Mouse (Mus musculus) MEL (cell line): Measurements from ENCODE around the gene Acaca. TPM values are rescaled to one million over a fixed set of nuclear protein-coding genes. Genes with fewer than 3 reads are reported as not detected.

ENCODE experiments used
- DNase-seq: peaks from one replicate; pipeline ENCODE4 v3.0.0; 2011; ENCODE audit warnings: low read depth, low spot score
- H3K27ac ChIP-seq: 2 replicates; pipeline ENCODE4 v1.5.1; 2012; ENCODE audit warnings: low read depth, mild to moderate bottlenecking, control low read depth, low read length, moderate library complexity; ENCODE audit not compliant: control insufficient read depth
- H3K27me3 ChIP-seq, 2 experiments: fragments of 150-350 bp in 1 of 2; sonication (generic) in 1 of 2; 2 replicates each; pipeline ENCODE4 v1.6.1; 2012; ENCODE audit warnings: low read length in 2 of 2, mild to moderate bottlenecking in 2 of 2, improper control_type of control experiment in 1 of 2, moderate library complexity in 1 of 2; ENCODE audit not compliant: insufficient read depth in 2 of 2, control insufficient read depth in 1 of 2
- H3K36me3 ChIP-seq, 2 experiments: 2 replicates each; pipeline ENCODE4 v1.6.1; 2012 to 2014; ENCODE audit warnings: low read length in 2 of 2, improper control_type of control experiment in 1 of 2, inconsistent platforms in 1 of 2, mild to moderate bottlenecking in 1 of 2; ENCODE audit not compliant: insufficient read depth in 2 of 2, control insufficient read depth in 1 of 2
- H3K4me1 ChIP-seq, 2 experiments: fragments of 150-350 bp in 1 of 2; sonication (generic) in 1 of 2; 2 replicates each; pipeline ENCODE4 v1.6.1; 2012; ENCODE audit warnings: low read length in 2 of 2, improper control_type of control experiment in 1 of 2, mild to moderate bottlenecking in 1 of 2; ENCODE audit not compliant: insufficient read depth in 2 of 2, control insufficient read depth in 1 of 2
- H3K4me3 ChIP-seq, 2 experiments: fragments of 150-350 bp in 1 of 2; sonication (generic) in 1 of 2; 2 replicates each; pipeline ENCODE4 v1.5.1; 2012; ENCODE audit warnings: low read depth in 2 of 2, low read length in 2 of 2, mild to moderate bottlenecking in 2 of 2, moderate library complexity in 2 of 2, control low read depth in 1 of 2, improper control_type of control experiment in 1 of 2; ENCODE audit not compliant: control insufficient read depth in 1 of 2, insufficient read depth in 1 of 2
- H3K79me2 ChIP-seq: 2 replicates; pipeline ENCODE4 v1.6.1; 2012; ENCODE audit warnings: mild to moderate bottlenecking, low read length, moderate library complexity; ENCODE audit not compliant: control insufficient read depth, poor library complexity, insufficient read depth
- H3K9ac ChIP-seq: 2 replicates; pipeline ENCODE4 v1.6.1; 2012; ENCODE audit warnings: low read depth, mild to moderate bottlenecking, control low read depth, low read length, moderate library complexity; ENCODE audit not compliant: control insufficient read depth, poor library complexity, severe bottlenecking
- H3K9me3 ChIP-seq: fragments of 150-350 bp; sonication (generic); replicated peaks from 2 replicates; pipeline ENCODE4 v1.6.1; 2012; ENCODE audit warnings: mild to moderate bottlenecking, low read length, improper control_type of control experiment, moderate library complexity; ENCODE audit not compliant: insufficient read depth
- BHLHE40 ChIP-seq: IDR thresholded peaks from 2 replicates; pipeline ENCODE4 v1.6.1; 2012; ENCODE audit warnings: low read depth, mild to moderate bottlenecking, inconsistent platforms, low read length, improper control_type of control experiment, borderline replicate concordance
- CHD1 ChIP-seq: IDR thresholded peaks from 2 replicates; pipeline ENCODE4 v1.6.1; 2012; ENCODE audit warnings: low read depth, mild to moderate bottlenecking, inconsistent platforms, low read length, improper control_type of control experiment
- CTCF ChIP-seq, 3 experiments: IDR thresholded peaks in 2 of 3; conservative IDR thresholded peaks in 1 of 3; 2 replicates each; pipeline ENCODE4 v1.5.1; 2011 to 2012; ENCODE audit warnings: low read length in 3 of 3, low read depth in 2 of 3, mild to moderate bottlenecking in 2 of 3, improper control_type of control experiment in 1 of 3, inconsistent platforms in 1 of 3, mixed read lengths in 1 of 3, moderate library complexity in 1 of 3; ENCODE audit not compliant: control insufficient read depth in 1 of 3, insufficient read depth in 1 of 3, poor library complexity in 1 of 3, severe bottlenecking in 1 of 3
- ELF1 ChIP-seq: IDR thresholded peaks from 2 replicates; pipeline ENCODE4 v1.6.1; 2014; ENCODE audit warnings: low read depth, mild to moderate bottlenecking, inconsistent platforms, low read length, improper control_type of control experiment, moderate library complexity
- EP300 ChIP-seq, 2 experiments: IDR thresholded peaks; 2 replicates each; pipeline ENCODE4 v1.6.1; 2011; ENCODE audit warnings: improper control_type of control experiment in 2 of 2, low read length in 2 of 2, low read depth in 1 of 2, mild to moderate bottlenecking in 1 of 2
- ETS1 ChIP-seq: IDR thresholded peaks from 2 replicates; pipeline ENCODE4 v1.6.1; 2012; ENCODE audit warnings: low read depth, mild to moderate bottlenecking, inconsistent platforms, low read length, improper control_type of control experiment, moderate library complexity
- JUND ChIP-seq: IDR thresholded peaks from 2 replicates; pipeline ENCODE4 v1.6.1; 2011; ENCODE audit warnings: low read depth, mild to moderate bottlenecking, improper control_type of control experiment, low read length
- MAFK ChIP-seq: IDR thresholded peaks from 2 replicates; pipeline ENCODE4 v1.6.1; 2011; ENCODE audit warnings: low read depth, mild to moderate bottlenecking, low read length, improper control_type of control experiment, borderline replicate concordance
- MAX ChIP-seq: IDR thresholded peaks from 2 replicates; pipeline ENCODE4 v1.6.1; 2011; ENCODE audit warnings: low read length, improper control_type of control experiment
- MEF2A ChIP-seq: IDR thresholded peaks from 2 replicates; pipeline ENCODE4 v1.6.1; 2014; ENCODE audit warnings: low read depth, mild to moderate bottlenecking, inconsistent platforms, low read length, improper control_type of control experiment; ENCODE audit not compliant: poor library complexity, insufficient replicate concordance, severe bottlenecking; ENCODE audit errors: extremely low read depth
- MYB ChIP-seq: IDR thresholded peaks from 2 replicates; pipeline ENCODE4 v1.6.1; 2011; ENCODE audit warnings: mild to moderate bottlenecking, low read depth, low read length, improper control_type of control experiment
- MYC ChIP-seq: IDR thresholded peaks from 2 replicates; pipeline ENCODE4 v1.6.1; 2011; ENCODE audit warnings: low read depth, mild to moderate bottlenecking, low read length, improper control_type of control experiment, moderate library complexity
- NRF1 ChIP-seq: IDR thresholded peaks from 2 replicates; pipeline ENCODE4 v1.6.1; 2014; ENCODE audit warnings: low read depth, mild to moderate bottlenecking, inconsistent platforms, low read length, improper control_type of control experiment, moderate library complexity; ENCODE audit not compliant: poor library complexity, insufficient read depth, severe bottlenecking
- POLR2A ChIP-seq, 2 experiments: IDR thresholded peaks; 2 replicates each; pipeline ENCODE4 v1.6.1; 2011 to 2012; ENCODE audit warnings: low read length in 2 of 2, mild to moderate bottlenecking in 2 of 2, control low read depth in 1 of 2, improper control_type of control experiment in 1 of 2, low read depth in 1 of 2, moderate library complexity in 1 of 2; ENCODE audit not compliant: control insufficient read depth in 1 of 2, insufficient read depth in 1 of 2, poor library complexity in 1 of 2
- POLR2AphosphoS5 ChIP-seq: IDR thresholded peaks from 2 replicates; pipeline ENCODE4 v1.6.1; 2012; ENCODE audit warnings: low read depth, borderline replicate concordance, mild to moderate bottlenecking, inconsistent platforms, low read length, moderate library complexity, mixed read lengths
- SIN3A ChIP-seq: IDR thresholded peaks from 2 replicates; pipeline ENCODE4 v1.6.1; 2012; ENCODE audit warnings: low read length, improper control_type of control experiment, inconsistent platforms
- SMC3 ChIP-seq: IDR thresholded peaks from 2 replicates; pipeline ENCODE4 v1.6.1; 2011; ENCODE audit warnings: low read depth, low read length, improper control_type of control experiment
- TAL1 ChIP-seq: IDR thresholded peaks from 2 replicates; pipeline ENCODE4 v1.6.1; 2012; ENCODE audit warnings: mild to moderate bottlenecking, inconsistent platforms, low read length, moderate library complexity, mixed read lengths
- TCF12 ChIP-seq: IDR thresholded peaks from 2 replicates; pipeline ENCODE4 v1.6.1; 2014; ENCODE audit warnings: low read depth, mild to moderate bottlenecking, inconsistent platforms, low read length, improper control_type of control experiment, moderate library complexity
- USF1 ChIP-seq: IDR thresholded peaks from 2 replicates; pipeline ENCODE4 v1.6.1; 2014; ENCODE audit warnings: low read depth, mild to moderate bottlenecking, inconsistent platforms, low read length, improper control_type of control experiment, moderate library complexity
- USF2 ChIP-seq, 2 experiments: IDR thresholded peaks; 2 replicates each; pipeline ENCODE4 v1.6.1; 2011 to 2012; ENCODE audit warnings: improper control_type of control experiment in 2 of 2, low read length in 2 of 2, borderline replicate concordance in 1 of 2, inconsistent platforms in 1 of 2, low read depth in 1 of 2, mild to moderate bottlenecking in 1 of 2; ENCODE audit not compliant: insufficient read depth in 1 of 2
- ZC3H11A ChIP-seq: IDR thresholded peaks from 2 replicates; pipeline ENCODE4 v1.6.1; 2012; ENCODE audit warnings: low read depth, mild to moderate bottlenecking, inconsistent platforms, low read length, improper control_type of control experiment
- ZKSCAN1 ChIP-seq: IDR thresholded peaks from 2 replicates; pipeline ENCODE4 v1.6.1; 2012; ENCODE audit warnings: low read depth, mild to moderate bottlenecking, inconsistent platforms, low read length, improper control_type of control experiment, moderate library complexity
- ZMIZ1 ChIP-seq: IDR thresholded peaks from 2 replicates; pipeline ENCODE4 v1.6.1; 2012; ENCODE audit warnings: low read depth, mild to moderate bottlenecking, inconsistent platforms, low read length, improper control_type of control experiment, moderate library complexity
- ZNF384 ChIP-seq: IDR thresholded peaks from 2 replicates; pipeline ENCODE4 v1.6.1; 2012; ENCODE audit warnings: low read depth, mild to moderate bottlenecking, inconsistent platforms, low read length, improper control_type of control experiment
- polyA plus RNA-seq, 2 experiments: library from polyadenylated mRNA; stranded (reverse) in 1 of 2; unstranded in 1 of 2; fragments of >175 nt in 1 of 2; fragments of >200 nt in 1 of 2; gene quantifications; 2 replicates each; pipeline versions ENCODE4 v1.2.1 to v1.2.4; 2012; ENCODE audit warnings: low replicate concordance in 2 of 2, low read depth in 1 of 2; ENCODE audit not compliant: insufficient read length in 2 of 2, insufficient read depth in 1 of 2, missing spikeins in 1 of 2
- total RNA-seq: library from RNA; depleted of rRNA; stranded (reverse); fragments of 300-350 nt; gene quantifications from 2 replicates; pipeline ENCODE4 v1.2.3, GENCODE M21; 2012

Acaca gene
- total and polyA plus RNA-seq, 3 experiments: 32.0 to 52.0 (median 33.9) TPM

DNA sequence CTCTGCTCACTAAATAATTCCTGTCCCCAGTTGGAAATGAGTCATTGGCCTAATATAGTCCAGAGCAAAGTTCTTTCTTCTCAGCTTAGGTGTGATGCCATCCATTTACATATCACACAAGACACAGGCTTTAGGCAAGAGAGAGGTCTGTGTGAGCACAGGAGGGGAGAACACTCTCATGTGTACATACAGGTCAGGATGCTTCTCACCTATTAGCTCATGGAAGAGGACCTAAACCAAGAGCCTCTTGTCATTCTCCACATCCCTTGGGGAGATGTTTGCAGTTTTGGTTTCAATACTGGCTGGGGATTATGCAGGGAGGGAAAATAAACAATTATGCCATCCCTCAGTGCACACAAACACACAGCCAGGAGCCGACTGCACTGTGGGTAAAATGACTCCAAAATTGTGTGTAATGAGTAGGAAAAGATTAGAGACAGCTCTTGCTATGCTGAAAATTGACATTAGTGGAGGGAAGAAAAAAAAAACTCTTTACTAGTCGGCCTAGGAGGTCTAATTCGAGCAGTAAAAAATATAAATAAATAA is 246.6 kb downstream of the Acaca start:
- no peak for TF ChIP-seq ZMIZ1
- TF ChIP-seq MEF2A: no peak
- no peak for TF ChIP-seq ZC3H11A
- TF ChIP-seq ZNF384: no peak
- no peak for TF ChIP-seq POLR2A (IDR thresholded peaks at IDR 0.05; ENCODE audit: control insufficient read depth in 1 of 2, insufficient read depth in 1 of 2, low read depth in 1 of 2, low read length in 2 of 2, poor library complexity in 1 of 2)
- TF ChIP-seq NRF1: no peak
- no peak for TF ChIP-seq USF1
- no peak for TF ChIP-seq USF2 (IDR thresholded peaks at IDR 0.05; ENCODE audit: borderline replicate concordance in 1 of 2, insufficient read depth in 1 of 2, low read depth in 1 of 2, low read length in 2 of 2)
- TF ChIP-seq TAL1: no peak
- TF ChIP-seq EP300 (IDR thresholded peaks at IDR 0.05; ENCODE audit: low read depth in 1 of 2, low read length in 2 of 2): no peak
- no peak for TF ChIP-seq MAX
- no peak for TF ChIP-seq MYB
- no peak for TF ChIP-seq BHLHE40
- TF ChIP-seq SIN3A: no peak
- no peak for TF ChIP-seq ELF1
- no peak for TF ChIP-seq CTCF (IDR thresholded peaks at IDR 0.05 in 2 of 3, conservative IDR thresholded peaks at IDR 0.05 in 1 of 3; ENCODE audit: control insufficient read depth in 1 of 3, insufficient read depth in 1 of 3, low read depth in 2 of 3, low read length in 3 of 3, poor library complexity in 1 of 3, severe bottlenecking in 1 of 3)
- no peak for TF ChIP-seq SMC3
- no peak for TF ChIP-seq ZKSCAN1
- DNase-seq: no peak
- H3K36me3 ChIP-seq: peaks cover 0 to 4% of the 10 kb centered on the region in 2 experiments; a peak in 1 of 4 replicates

GRCm38 (mm10) chr11:84376510-84377365 is 247.3 kb downstream of the Acaca start:
- H3K4me3 ChIP-seq: no peak overlapping the region
- no peaks in the 10 kb centered on the region for H3K9me3 ChIP-seq
- H3K4me1 ChIP-seq: no peaks in the 10 kb centered on the region
- H3K9ac ChIP-seq: no peak overlapping the region
- H3K36me3 ChIP-seq: peaks cover 0 to 4% of the 10 kb centered on the region in 2 experiments; a peak in 1 of 4 replicates
- no peak for DNase-seq
- no peaks in the 10 kb centered on the region for H3K27me3 ChIP-seq
- no peaks in the 10 kb centered on the region for H3K79me2 ChIP-seq
- no peak overlapping the region for H3K27ac ChIP-seq
- TF ChIP-seq MYC (no peak), TCF12 (no peak), SIN3A (no peak), ZMIZ1 (no peak), JUND (no peak), ETS1 (no peak), MAX (no peak), MAFK (no peak), CHD1 (no peak), TAL1 (no peak), POLR2AphosphoS5 (no peak)
- TF ChIP-seq, all 39 proteins: peak for 0

More for the DNA sequence above, 246.6 kb downstream of the Acaca start:
- Histone ChIP-seq H3K4me1 (no peaks in the 10 kb centered on the region), H3K9me3 (no peaks in the 10 kb centered on the region), H3K4me3 (no peak overlapping the region), H3K27me3 (no peaks in the 10 kb centered on the region), H3K79me2 (no peaks in the 10 kb centered on the region), H3K27ac (no peak overlapping the region), H3K9ac (no peak overlapping the region)
